Mouse (Mus musculus) kidney, embryonic 15.5 days (tissue): ENCODE data around the gene Fry. TPM values are rescaled to one million over a fixed set of nuclear protein-coding genes. Genes with fewer than 3 reads are reported as not detected.

Source experiments
- ATAC-seq: fragments of 200-750 bp; cut with Nextera tagmentation; replicated peaks from 2 replicates; pipeline ENCODE4 v1.8.0; 2017; ENCODE audit warnings: moderate TSS enrichment; ENCODE audit not compliant: low FRiP score
- H3K27ac ChIP-seq: fragments of 300-500 bp; sonication (generic); 2 replicates; pipeline ENCODE4 v1.5.1; 2015; ENCODE audit warnings: mild to moderate bottlenecking, inconsistent platforms
- H3K27me3 ChIP-seq: fragments of 300-500 bp; sonication (generic); 2 replicates; pipeline ENCODE4 v1.6.1; 2015; ENCODE audit warnings: inconsistent platforms
- H3K36me3 ChIP-seq: fragments of 300-500 bp; sonication (generic); 2 replicates; pipeline ENCODE4 v1.6.1; 2015; ENCODE audit warnings: inconsistent platforms
- H3K4me1 ChIP-seq: fragments of 300-500 bp; sonication (generic); 2 replicates; pipeline ENCODE4 v1.6.1; 2015; ENCODE audit warnings: inconsistent platforms
- H3K4me2 ChIP-seq: fragments of 300-500 bp; sonication (generic); 2 replicates; pipeline ENCODE4 v1.6.1; 2015; ENCODE audit warnings: moderate library complexity, mild to moderate bottlenecking, inconsistent platforms
- H3K4me3 ChIP-seq: fragments of 300-500 bp; sonication (generic); replicated peaks from 2 replicates; pipeline ENCODE4 v1.5.1; 2015; ENCODE audit warnings: mild to moderate bottlenecking, inconsistent platforms
- H3K9ac ChIP-seq: fragments of 300-500 bp; sonication (generic); 2 replicates; pipeline ENCODE4 v1.6.1; 2015; ENCODE audit warnings: mild to moderate bottlenecking, inconsistent platforms
- H3K9me3 ChIP-seq: fragments of 300-500 bp; sonication (generic); replicated peaks from 2 replicates; pipeline ENCODE4 v1.6.1; 2016; ENCODE audit warnings: inconsistent platforms
- WGBS: fragments of 180-500 bp; shearing (Covaris S2); methylation state at CpG from one replicate; pipeline ENCODE4 v1.1.7; 2015; ENCODE audit warnings: mixed read lengths; 5-methylcytosine and 5-hydroxymethylcytosine counted together
- polyA plus RNA-seq: library from polyadenylated mRNA; unstranded; fragments of >200 nt; fragmentation: Nextera tagmentation; extraction: Ambion mirVana; gene quantifications from 2 replicates; pipeline ENCODE4 v1.2.1, GENCODE M21; 2015

Gene Fry
- polyA plus RNA-seq, 1 experiment from 2014 or later: 8.3 TPM

DNA sequence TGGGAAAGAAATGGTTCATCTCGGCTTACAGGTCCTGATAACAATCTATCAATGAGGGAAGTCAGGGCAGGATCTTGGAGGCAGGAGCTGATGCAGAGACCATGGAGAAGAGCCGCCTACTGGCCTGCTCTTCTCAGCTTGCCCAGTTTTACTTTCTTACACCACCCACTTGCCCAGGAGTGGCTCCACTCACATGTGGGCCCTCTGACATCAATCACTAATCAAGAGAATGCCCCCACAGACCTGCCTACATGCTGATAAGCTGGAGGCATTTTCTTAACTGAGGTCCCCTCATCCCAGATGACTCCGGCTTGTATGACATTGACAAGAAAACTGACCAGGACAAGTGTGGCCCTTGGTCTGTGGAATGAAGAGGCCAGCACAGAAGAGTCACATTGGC is 16.2 kb downstream of the Fry start:
- Histone ChIP-seq H3K27ac (no peak overlapping the region), H3K4me3 (no peak overlapping the region), H3K27me3 (no peaks in the 10 kb centered on the region), H3K4me1 (no peaks in the 10 kb centered on the region), H3K9ac (no peak overlapping the region), H3K36me3 (no peaks in the 10 kb centered on the region), H3K4me2 (no peak overlapping the region), H3K9me3 (no peaks in the 10 kb centered on the region)
- ATAC-seq: no peak
- WGBS: 69% methylated on average over 3 of the region's 3 CpGs

DNA sequence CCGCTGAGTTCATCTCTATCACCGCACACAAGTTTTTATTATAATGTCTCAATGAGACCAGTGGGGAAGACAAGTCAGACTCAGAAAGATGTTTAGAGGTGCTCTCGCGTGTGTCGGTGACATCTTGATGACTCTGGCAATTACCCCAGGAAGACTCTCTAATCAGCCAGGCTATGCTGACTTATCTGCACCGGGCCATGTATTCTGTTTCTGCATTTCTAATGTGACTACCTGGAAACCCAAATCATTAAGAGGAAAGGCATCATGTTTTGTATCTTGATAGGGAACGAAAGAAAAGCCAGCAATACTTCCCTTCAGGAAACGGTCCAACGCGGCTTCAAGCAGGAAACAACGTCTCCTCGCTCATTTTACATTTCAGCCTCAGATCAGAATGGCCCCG is 17.1 kb downstream of the Fry start:
- Histone ChIP-seq H3K27ac (no peak overlapping the region), H3K4me3 (no peak overlapping the region), H3K4me2 (no peak overlapping the region), H3K27me3 (no peaks in the 10 kb centered on the region), H3K9me3 (no peaks in the 10 kb centered on the region), H3K9ac (no peak overlapping the region), H3K4me1 (no peaks in the 10 kb centered on the region), H3K36me3 (no peaks in the 10 kb centered on the region)
- ATAC-seq: no peak
- 88% methylated on average over 13 of the region's 13 CpGs for WGBS

- H3K36me3 ChIP-seq: no peaks in the 10 kb centered on the region
- H3K9me3 ChIP-seq: no peaks in the 10 kb centered on the region
- H3K27ac ChIP-seq: no peak overlapping the region
- ATAC-seq: no peak
- 90% methylated on average over 9 of the region's 9 CpGs for WGBS
- H3K4me3 ChIP-seq: no peak overlapping the region
- no peaks in the 10 kb centered on the region for H3K27me3 ChIP-seq
- H3K4me2 ChIP-seq: no peak overlapping the region
- no peaks in the 10 kb centered on the region for H3K4me1 ChIP-seq
- H3K9ac ChIP-seq: no peak overlapping the region
These were observed 19.5 kb downstream of the Fry start for GRCm38 (mm10) chr5:150137772-150138451.

DNA sequence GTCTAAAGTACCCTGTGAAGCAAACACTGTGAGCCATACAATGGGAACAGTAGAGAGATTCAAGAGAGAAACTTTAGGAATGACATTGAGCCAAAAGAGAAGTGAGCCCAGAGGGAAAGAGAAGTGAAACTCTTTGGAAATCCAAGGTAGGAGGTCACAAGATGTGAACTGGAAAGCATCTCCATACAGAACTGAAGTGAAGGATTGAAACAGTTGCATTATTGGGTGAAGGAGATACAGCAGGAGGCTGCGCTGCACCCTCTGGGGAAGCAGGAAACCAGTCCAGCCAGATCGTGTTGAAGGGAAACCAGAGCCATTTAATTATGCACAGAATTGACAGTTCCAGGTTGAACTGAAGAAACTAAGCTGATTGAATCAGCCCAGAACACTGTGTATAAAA is 22.1 kb downstream of the Fry start:
- Histone ChIP-seq H3K27me3 (no peaks in the 10 kb centered on the region), H3K9me3 (no peaks in the 10 kb centered on the region), H3K9ac (no peak overlapping the region), H3K27ac (no peak overlapping the region), H3K4me2 (no peak overlapping the region), H3K4me3 (no peak overlapping the region), H3K4me1 (no peaks in the 10 kb centered on the region), H3K36me3 (no peaks in the 10 kb centered on the region)
- 61% methylated on average over 2 of the region's 2 CpGs for WGBS
- no peak for ATAC-seq

DNA sequence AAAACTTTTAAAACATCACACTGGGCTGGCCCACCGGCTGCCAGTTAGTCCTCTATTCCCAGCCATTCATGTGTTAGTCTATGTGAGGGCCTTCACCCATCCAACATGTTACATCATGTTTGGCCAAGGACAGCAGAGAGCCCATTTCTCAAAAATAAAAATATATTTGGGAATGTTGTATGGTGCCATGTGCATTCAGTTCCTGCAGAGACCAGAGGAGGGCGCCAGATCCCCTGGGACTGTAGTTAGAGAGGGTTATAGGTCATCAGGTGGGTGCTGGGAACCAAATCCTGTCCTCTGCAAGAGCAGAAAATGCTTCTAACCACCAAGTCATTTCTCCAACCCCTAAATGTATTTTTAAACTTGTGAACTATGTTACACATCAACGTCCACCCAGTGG is 27.5 kb downstream of the Fry start:
- Histone ChIP-seq H3K9ac (no peak overlapping the region), H3K9me3 (no peaks in the 10 kb centered on the region), H3K27ac (no peak overlapping the region), H3K4me1 (no peaks in the 10 kb centered on the region), H3K4me2 (no peak overlapping the region), H3K36me3 (no peaks in the 10 kb centered on the region), H3K27me3 (no peaks in the 10 kb centered on the region), H3K4me3 (no peak overlapping the region)
- 83% methylated on average over 3 of the region's 3 CpGs for WGBS
- no peak for ATAC-seq

- WGBS: 93% methylated on average over 4 of the region's 4 CpGs
- Histone ChIP-seq H3K36me3 (no peaks in the 10 kb centered on the region), H3K4me2 (no peak overlapping the region), H3K9ac (no peak overlapping the region), H3K4me1 (peaks cover under 1% of the 10 kb centered on the region; the same call in 1 of the 2 replicates), H3K27ac (no peak overlapping the region), H3K27me3 (no peaks in the 10 kb centered on the region), H3K9me3 (no peaks in the 10 kb centered on the region), H3K4me3 (no peak overlapping the region)
- ATAC-seq: no peak
These were observed 28.2 kb downstream of the Fry start for GRCm38 (mm10) chr5:150146612-150147011.

DNA sequence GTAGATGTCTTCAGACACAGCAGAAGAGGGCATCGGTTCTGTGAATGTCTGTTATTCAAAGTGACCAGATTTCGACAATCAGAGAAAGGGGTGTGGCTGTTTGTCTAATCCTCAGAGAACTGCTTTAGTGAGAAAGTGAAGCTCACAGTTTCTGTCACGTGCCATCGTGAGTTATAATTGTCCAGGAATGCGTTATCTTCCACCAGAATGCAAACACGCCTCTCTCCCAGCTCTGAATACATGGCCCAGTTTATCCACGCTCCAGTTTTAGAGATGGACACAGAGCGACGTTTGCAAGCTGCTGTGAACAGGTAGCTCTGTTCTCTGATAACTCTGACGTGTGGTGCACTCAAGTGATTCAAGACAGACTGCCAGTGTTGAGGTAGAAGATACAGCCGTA is 31.3 kb downstream of the Fry start:
- H3K9ac ChIP-seq: no peak overlapping the region
- no peaks in the 10 kb centered on the region for H3K36me3 ChIP-seq
- 76% methylated on average over 11 of the region's 11 CpGs for WGBS
- H3K27ac ChIP-seq: no peak overlapping the region
- no peak for ATAC-seq
- H3K9me3 ChIP-seq: no peaks in the 10 kb centered on the region
- H3K4me1 ChIP-seq: peaks cover 10% of the 10 kb centered on the region
- H3K4me2 ChIP-seq: no peak overlapping the region
- H3K4me3 ChIP-seq: no peak overlapping the region
- no peaks in the 10 kb centered on the region for H3K27me3 ChIP-seq

- H3K27me3 ChIP-seq: no peaks in the 10 kb centered on the region
- no peaks in the 10 kb centered on the region for H3K9me3 ChIP-seq
- ATAC-seq: no peak
- no peak overlapping the region for H3K4me2 ChIP-seq
- no peak overlapping the region for H3K4me3 ChIP-seq
- no peak overlapping the region for H3K9ac ChIP-seq
- no peaks in the 10 kb centered on the region for H3K36me3 ChIP-seq
- H3K27ac ChIP-seq: no peak overlapping the region
- H3K4me1 ChIP-seq: peaks cover 10% of the 10 kb centered on the region
- 90% methylated on average over 4 of the region's 4 CpGs for WGBS
These were observed 32.5 kb downstream of the Fry start for GRCm38 (mm10) chr5:150150986-150151385.

DNA sequence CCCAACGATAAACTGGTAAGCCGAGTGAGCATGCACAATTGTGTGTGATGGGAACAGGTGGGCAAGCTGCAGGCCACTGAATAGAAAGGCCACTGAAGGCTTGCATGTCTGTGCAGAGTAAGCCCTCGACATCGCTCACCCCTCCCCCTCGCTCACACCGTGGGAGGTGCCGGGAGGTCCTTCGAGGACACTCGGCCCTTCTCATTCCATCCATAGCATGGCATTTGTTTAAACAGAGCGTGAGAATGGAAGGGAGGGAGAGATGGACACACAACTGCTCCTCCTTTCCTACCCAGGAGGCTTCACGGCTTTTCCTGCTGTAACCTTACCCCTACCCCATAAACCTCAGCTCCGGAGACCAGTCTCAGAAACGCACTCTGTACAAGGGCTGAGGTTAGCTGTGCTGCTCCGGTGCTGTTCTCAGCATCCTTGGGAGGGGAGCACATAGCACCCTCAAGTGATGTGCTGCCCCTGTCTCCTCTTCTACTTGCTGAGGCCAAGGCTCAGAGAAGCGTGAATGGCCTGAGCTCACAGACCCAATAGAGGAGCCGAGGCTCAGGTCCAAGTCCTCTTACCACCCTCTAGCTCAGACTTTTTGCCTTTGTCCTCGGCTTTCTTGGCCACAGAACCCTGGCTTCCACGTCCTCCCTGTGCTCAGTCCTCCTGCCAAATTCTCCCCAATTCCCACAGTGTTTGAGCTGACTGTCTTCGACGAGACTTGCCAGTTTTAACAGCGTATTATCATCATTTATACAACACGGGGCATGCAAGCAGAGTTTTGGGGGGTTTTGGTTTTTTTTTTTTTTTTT is 33.8 kb downstream of the Fry start:
- Histone ChIP-seq H3K4me1 (peaks cover 10% of the 10 kb centered on the region), H3K27ac (0 out of 2 replicates have a peak overlapping the region, but pooled peaks have one; percentile 11), H3K4me2 (peak overlapping the region; percentile 43), H3K36me3 (no peaks in the 10 kb centered on the region), H3K4me3 (peak overlapping the region; percentile 19), H3K27me3 (no peaks in the 10 kb centered on the region), H3K9ac (0 out of 2 replicates have a peak overlapping the region, but pooled peaks have one; percentile 5), H3K9me3 (no peaks in the 10 kb centered on the region)
- peak; percentile 84 for ATAC-seq
- 41% methylated on average over 22 of the region's 22 CpGs for WGBS

DNA sequence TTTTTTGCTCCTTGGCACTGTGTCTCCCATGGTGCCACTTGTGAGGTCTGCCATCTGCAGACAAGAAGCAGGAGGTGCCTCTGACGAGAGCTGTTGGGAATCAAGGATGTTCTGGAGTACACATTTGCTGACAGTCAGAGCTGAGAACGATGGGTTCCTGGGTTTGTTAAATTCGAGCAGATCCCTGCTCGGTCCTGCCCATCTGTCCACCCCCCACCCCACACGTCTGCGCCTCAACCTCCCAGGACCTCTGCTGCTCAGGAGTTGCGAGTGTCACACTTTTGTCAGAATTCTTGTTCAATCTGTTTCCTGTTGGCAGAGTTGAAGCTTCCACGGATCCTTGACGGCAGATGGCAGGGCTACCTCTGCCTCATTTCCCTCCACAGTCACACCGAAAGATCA is 34.4 kb downstream of the Fry start:
- ATAC-seq: no peak
- WGBS: 66% methylated on average over 10 of the region's 10 CpGs
- no peak overlapping the region for H3K4me3 ChIP-seq

GRCm38 (mm10) chr5:150155388-150155787 is 36.9 kb downstream of the Fry start:
- WGBS: 88% methylated on average over 8 of the region's 8 CpGs
- Histone ChIP-seq H3K27ac (no peak overlapping the region), H3K9ac (no peak overlapping the region), H3K27me3 (no peaks in the 10 kb centered on the region), H3K36me3 (no peaks in the 10 kb centered on the region), H3K4me2 (no peak overlapping the region), H3K4me1 (peaks cover 20% of the 10 kb centered on the region), H3K4me3 (no peak overlapping the region), H3K9me3 (no peaks in the 10 kb centered on the region)
- no peak for ATAC-seq

More for the DNA sequence above, 34.4 kb downstream of the Fry start:
- Histone ChIP-seq H3K27ac (no peak overlapping the region), H3K36me3 (no peaks in the 10 kb centered on the region), H3K4me2 (no peak overlapping the region), H3K4me1 (peaks cover 10% of the 10 kb centered on the region), H3K9ac (no peak overlapping the region), H3K9me3 (no peaks in the 10 kb centered on the region), H3K27me3 (no peaks in the 10 kb centered on the region)

- no peaks in the 10 kb centered on the region for H3K36me3 ChIP-seq
- peaks cover 20% of the 10 kb centered on the region for H3K4me1 ChIP-seq
- H3K27ac ChIP-seq: no peak overlapping the region
- H3K9ac ChIP-seq: no peak overlapping the region
- no peak for ATAC-seq
- no peaks in the 10 kb centered on the region for H3K9me3 ChIP-seq
- H3K27me3 ChIP-seq: no peaks in the 10 kb centered on the region
- WGBS: 88% methylated on average over 16 of the region's 16 CpGs
- no peak overlapping the region for H3K4me3 ChIP-seq
- H3K4me2 ChIP-seq: no peak overlapping the region
These were observed 37.8 kb downstream of the Fry start for GRCm38 (mm10) chr5:150156063-150156786.
